Mouse (Mus musculus): ENCODE measurements around the gene Mark4. TPM values are rescaled to one million over a fixed set of nuclear protein-coding genes. Genes with fewer than 3 reads are reported as not detected.
A peak's percentile ranks its signal among the peaks of the same experiment; 100 is the strongest.

The Mark4 gene
- 14.6 and 23.4 TPM in 2 replicates for polyA plus RNA-seq (2012; rRNA removed)

- no peaks in the 10 kb centered on the region for H3K36me3 ChIP-seq (ENCODE audit: control insufficient read depth, insufficient read depth, low read length)
- peak; percentile 45 to 67 for DNase-seq (ENCODE audit: low read depth in 1 of 2, low spot score in 2 of 2)
Observed at GRCm38 (mm10) chr7:19458591-19459111, at the start of gene Mark4. TSS of gene Mark4 (minus strand) at chr7:19458821.

GRCm38 (mm10) chr7:19507612-19507981 is 49.0 kb upstream of the Mark4 start:
- no peak overlapping the region for H3K27ac ChIP-seq (ENCODE audit: insufficient read depth, low read length)
- 11% methylated on average over 18 of the region's 18 CpGs for WGBS
- DNase-seq (ENCODE audit: low read depth in 1 of 2, low spot score in 2 of 2), result no peak
- no peaks in the 10 kb centered on the region for H3K36me3 ChIP-seq (ENCODE audit: control insufficient read depth, insufficient read depth, low read length)
- peaks cover 12% of the 10 kb centered on the region for H3K4me1 ChIP-seq (ENCODE audit: control insufficient read depth, insufficient read depth, insufficient read length)
- peak overlapping the region; percentile 84 for H3K4me3 ChIP-seq (ENCODE audit: extremely low read depth, insufficient read depth, insufficient read length)
- no peaks in the 10 kb centered on the region for H3K27me3 ChIP-seq (ENCODE audit: control insufficient read depth, insufficient read depth, low read length)
- TF ChIP-seq CTCF (IDR thresholded peaks at IDR 0.05; ENCODE audit: extremely low read depth, insufficient read depth, insufficient read length, insufficient replicate concordance) (no peak), POLR2A (IDR thresholded peaks at IDR 0.05; ENCODE audit: low read depth, low read length) (no peak)

More at GRCm38 (mm10) chr7:19458591-19459111, at the start of gene Mark4:
- 5% methylated on average over 29 of the region's 42 CpGs for WGBS
- H3K27me3 ChIP-seq (ENCODE audit: control insufficient read depth, insufficient read depth, low read length), result no peaks in the 10 kb centered on the region
- H3K4me3 ChIP-seq (ENCODE audit: extremely low read depth, insufficient read depth, insufficient read length), result peak within 1 kb of the TSS; percentile 77
- 0 out of 2 replicates have a peak within 1 kb of the TSS, but pooled peaks have one; percentile 4 for H3K27ac ChIP-seq (ENCODE audit: insufficient read depth, low read length)
- H3K4me1 ChIP-seq (ENCODE audit: control insufficient read depth, insufficient read depth, insufficient read length), result peaks cover 7% of the 10 kb centered on the region; the same call in 1 of the 2 replicates
- TF ChIP-seq POLR2A (IDR thresholded peaks at IDR 0.05; ENCODE audit: low read depth, low read length) (no peak), CTCF (IDR thresholded peaks at IDR 0.05; ENCODE audit: extremely low read depth, insufficient read depth, insufficient read length, insufficient replicate concordance) (no peak)

DNA sequence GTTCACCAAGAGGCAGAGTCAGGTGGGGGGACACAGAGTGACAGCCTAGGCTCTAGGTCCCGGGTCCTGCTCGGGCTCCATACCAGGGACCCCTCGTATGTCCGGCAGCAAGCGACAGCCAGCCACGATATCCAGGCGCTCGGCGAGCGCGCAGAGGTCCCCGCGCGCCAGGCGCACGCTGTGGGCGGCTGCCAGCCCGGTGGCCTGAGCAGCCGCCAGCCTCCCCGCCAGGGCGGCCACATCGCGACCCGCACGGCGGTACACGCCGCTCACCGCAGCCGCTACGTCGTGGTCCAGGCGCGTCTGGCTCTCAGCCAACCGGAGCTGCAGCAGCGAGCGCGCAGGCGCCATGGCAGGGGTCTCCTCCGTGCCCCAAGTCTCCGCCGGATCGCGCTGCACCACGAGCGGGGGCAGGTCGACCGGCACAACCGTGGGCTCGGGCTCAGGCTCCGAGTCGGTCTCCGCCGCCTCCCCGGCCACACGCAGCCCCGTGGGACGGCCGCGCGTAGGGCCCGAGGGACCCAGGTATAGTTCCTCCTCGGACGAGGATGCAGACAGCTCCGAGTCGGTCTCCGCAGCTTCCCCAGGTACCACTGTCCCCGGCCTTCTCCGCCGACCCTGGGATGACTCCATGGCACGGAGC is 48.5 kb upstream of the Mark4 start:
- no peak for TF ChIP-seq POLR2A (IDR thresholded peaks at IDR 0.05; ENCODE audit: low read depth, low read length)
- TF ChIP-seq CTCF (IDR thresholded peaks at IDR 0.05; ENCODE audit: extremely low read depth, insufficient read depth, insufficient read length, insufficient replicate concordance), result no peak
- peak in 1 of 2 experiments; percentile 37 for DNase-seq (ENCODE audit: low read depth in 1 of 2, low spot score in 2 of 2)
- Histone ChIP-seq H3K4me1 (ENCODE audit: control insufficient read depth, insufficient read depth, insufficient read length) (peaks cover 12% of the 10 kb centered on the region), H3K36me3 (ENCODE audit: control insufficient read depth, insufficient read depth, low read length) (no peaks in the 10 kb centered on the region), H3K27me3 (ENCODE audit: control insufficient read depth, insufficient read depth, low read length) (no peaks in the 10 kb centered on the region), H3K4me3 (ENCODE audit: extremely low read depth, insufficient read depth, insufficient read length) (peak overlapping the region; percentile 84), H3K27ac (ENCODE audit: insufficient read depth, low read length) (no peak overlapping the region)
- WGBS, result 5% methylated on average over 70 of the region's 71 CpGs

DNA sequence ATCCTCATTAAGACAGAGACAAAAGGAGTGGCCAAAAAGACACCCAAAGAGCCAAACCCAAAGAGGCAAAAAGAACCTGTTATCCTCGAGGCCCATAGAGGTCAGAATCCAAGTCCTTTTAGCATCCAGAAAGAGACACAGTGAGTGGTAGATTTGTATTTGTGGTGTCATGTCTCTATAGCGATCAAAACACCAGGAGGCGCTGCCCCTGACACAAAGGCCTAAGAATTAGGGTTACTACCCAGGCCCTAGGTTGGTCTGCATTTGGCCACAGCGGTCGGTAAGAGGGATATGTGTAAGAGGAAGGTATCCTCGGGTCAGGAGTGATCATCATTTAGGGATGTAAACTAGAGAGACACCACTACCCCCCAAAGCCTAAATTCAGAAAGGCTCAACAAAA is 47.7 kb upstream of the Mark4 start:
- WGBS, result 53% methylated on average over 6 of the region's 6 CpGs
- no peak for DNase-seq (ENCODE audit: low read depth in 1 of 2, low spot score in 2 of 2)
- Histone ChIP-seq H3K27me3 (ENCODE audit: control insufficient read depth, insufficient read depth, low read length) (no peaks in the 10 kb centered on the region), H3K36me3 (ENCODE audit: control insufficient read depth, insufficient read depth, low read length) (no peaks in the 10 kb centered on the region), H3K4me1 (ENCODE audit: control insufficient read depth, insufficient read depth, insufficient read length) (peaks cover 12% of the 10 kb centered on the region), H3K4me3 (ENCODE audit: extremely low read depth, insufficient read depth, insufficient read length) (no peak overlapping the region), H3K27ac (ENCODE audit: insufficient read depth, low read length) (no peak overlapping the region)
- TF ChIP-seq CTCF (IDR thresholded peaks at IDR 0.05; ENCODE audit: extremely low read depth, insufficient read depth, insufficient read length, insufficient replicate concordance) (no peak), POLR2A (IDR thresholded peaks at IDR 0.05; ENCODE audit: low read depth, low read length) (no peak)

GRCm38 (mm10) chr7:19503481-19504068 is 45.0 kb upstream of the Mark4 start:
- H3K27ac ChIP-seq (ENCODE audit: insufficient read depth, low read length), result no peak overlapping the region
- H3K4me1 ChIP-seq (ENCODE audit: control insufficient read depth, insufficient read depth, insufficient read length), result peaks cover 15% of the 10 kb centered on the region
- no peaks in the 10 kb centered on the region for H3K27me3 ChIP-seq (ENCODE audit: control insufficient read depth, insufficient read depth, low read length)
- no peaks in the 10 kb centered on the region for H3K36me3 ChIP-seq (ENCODE audit: control insufficient read depth, insufficient read depth, low read length)
- no peak overlapping the region for H3K4me3 ChIP-seq (ENCODE audit: extremely low read depth, insufficient read depth, insufficient read length)
- DNase-seq (ENCODE audit: low read depth in 1 of 2, low spot score in 2 of 2), result peak in 1 of 2 experiments; percentile 43
- TF ChIP-seq POLR2A (IDR thresholded peaks at IDR 0.05; ENCODE audit: low read depth, low read length) (no peak), CTCF (IDR thresholded peaks at IDR 0.05; ENCODE audit: extremely low read depth, insufficient read depth, insufficient read length, insufficient replicate concordance) (peak; percentile 71; the same call in 1 of the 2 replicates)
- WGBS, result 34% methylated on average over 5 of the region's 5 CpGs

DNA sequence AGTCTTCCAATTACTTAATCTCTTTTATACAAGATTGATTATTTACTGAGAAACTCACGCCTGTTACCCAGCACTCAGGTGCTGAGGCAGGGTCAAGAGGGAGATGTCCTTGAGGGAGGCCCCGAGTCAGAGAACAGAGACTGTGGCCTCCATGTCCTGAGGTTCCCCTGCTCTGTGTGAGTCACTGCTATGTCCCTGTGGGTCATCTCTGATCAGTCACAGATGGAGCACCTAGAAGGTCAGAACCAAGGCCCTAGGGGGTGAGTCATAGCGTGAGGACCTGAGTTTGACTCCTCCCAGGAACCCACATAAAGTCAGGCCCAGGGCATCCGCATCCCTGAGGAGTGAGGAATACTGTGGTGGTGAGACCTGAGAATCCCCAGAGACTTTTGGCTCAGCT is 43.0 kb upstream of the Mark4 start:
- Histone ChIP-seq H3K4me3 (ENCODE audit: extremely low read depth, insufficient read depth, insufficient read length) (no peak overlapping the region), H3K4me1 (ENCODE audit: control insufficient read depth, insufficient read depth, insufficient read length) (peaks cover 7% of the 10 kb centered on the region; the same call in 1 of the 2 replicates), H3K27ac (ENCODE audit: insufficient read depth, low read length) (peak overlapping the region; percentile 48; the same call in 1 of the 2 replicates), H3K27me3 (ENCODE audit: control insufficient read depth, insufficient read depth, low read length) (no peaks in the 10 kb centered on the region), H3K36me3 (ENCODE audit: control insufficient read depth, insufficient read depth, low read length) (no peaks in the 10 kb centered on the region)
- no peak for DNase-seq (ENCODE audit: low read depth in 1 of 2, low spot score in 2 of 2)
- no peak for TF ChIP-seq POLR2A (IDR thresholded peaks at IDR 0.05; ENCODE audit: low read depth, low read length)
- TF ChIP-seq CTCF (IDR thresholded peaks at IDR 0.05; ENCODE audit: extremely low read depth, insufficient read depth, insufficient read length, insufficient replicate concordance), result no peak
- WGBS, result 81% methylated on average over 4 of the region's 4 CpGs

Data from spleen, adult 2 months (tissue).